Mouse (Mus musculus) naive thymus-derived CD4-positive, alpha-beta T cell, adult 2 months (primary cell): ENCODE data around the gene Ly6g5c.
"Not testable (repeated sequence)": the region's sequence is repeated elsewhere in the genome, so short reads cannot be mapped to it uniquely, and the experiment has no call there.

Source experiments
- DNase-seq: peaks from one replicate; pipeline ENCODE4 v3.0.0-alpha.2; 2011; ENCODE audit warnings: low read depth

The Ly6g5c gene

GRCm38 (mm10) chr17:35111774-35112173 is 3.7 kb downstream of the Ly6g5c start:
- DNase-seq = no peak

- DNase-seq = peak; percentile 73
Observed at GRCm38 (mm10) chr17:35115046-35116019, 7.3 kb downstream of the Ly6g5c start, which contains the start of gene Ly6g5b. Ly6g5b (minus strand) TSS chr17:35115428.

- DNase-seq = no peak
Observed at GRCm38 (mm10) chr17:35120745-35121142, 12.7 kb downstream of the Ly6g5c start.

- peak; percentile 97 for DNase-seq
Observed at GRCm38 (mm10) chr17:35121143-35121799, 13.2 kb downstream of the Ly6g5c start, which contains the start of gene Gpank1. Gpank1 (plus strand) TSS chr17:35121455.

- DNase-seq = peak; percentile 71
Observed at GRCm38 (mm10) chr17:35121871-35122303, 13.8 kb downstream of the Ly6g5c start, which contains the start of gene Csnk2b. Csnk2b (minus strand) TSS chr17:35122053.

- DNase-seq = not testable (repeated sequence)
Observed at GRCm38 (mm10) chr17:35123287-35123686, 15.2 kb downstream of the Ly6g5c start.

GRCm38 (mm10) chr17:35124261-35124896 is 16.3 kb downstream of the Ly6g5c start:
- not testable (repeated sequence) for DNase-seq

GRCm38 (mm10) chr17:35125081-35125480 is 17.0 kb downstream of the Ly6g5c start:
- DNase-seq = no peak

GRCm38 (mm10) chr17:35125578-35125977 is 17.5 kb downstream of the Ly6g5c start:
- DNase-seq = no peak

- peak; percentile 82 for DNase-seq
Observed at GRCm38 (mm10) chr17:35126206-35126611, 18.1 kb downstream of the Ly6g5c start, which contains the start of gene D17H6S53E. D17H6S53E (plus strand) TSS chr17:35126373.

GRCm38 (mm10) chr17:35127017-35127416 is 18.9 kb downstream of the Ly6g5c start:
- no peak for DNase-seq

GRCm38 (mm10) chr17:35128996-35129395 is 20.9 kb downstream of the Ly6g5c start:
- no peak for DNase-seq

GRCm38 (mm10) chr17:35131038-35131437 is 23.0 kb downstream of the Ly6g5c start:
- DNase-seq = no peak

- no peak for DNase-seq
Observed at GRCm38 (mm10) chr17:35131500-35132173, 23.6 kb downstream of the Ly6g5c start, which contains the start of gene Apom. Apom (minus strand) TSS chr17:35132050.

- no peak for DNase-seq
Observed at GRCm38 (mm10) chr17:35132174-35132560, 24.1 kb downstream of the Ly6g5c start.

GRCm38 (mm10) chr17:35133517-35133916 is 25.4 kb downstream of the Ly6g5c start:
- DNase-seq = no peak

GRCm38 (mm10) chr17:35134801-35135590 is 26.9 kb downstream of the Ly6g5c start, which contains the start of gene Bag6:
Bag6 (plus strand) TSS chr17:35135178.
- DNase-seq = peak; percentile 98

- no peak for DNase-seq
Observed at GRCm38 (mm10) chr17:35135591-35136320, 27.7 kb downstream of the Ly6g5c start.

- DNase-seq = no peak
Observed at GRCm38 (mm10) chr17:35139269-35139668, 31.2 kb downstream of the Ly6g5c start.

GRCm38 (mm10) chr17:35140490-35140996 is 32.5 kb downstream of the Ly6g5c start:
- DNase-seq = no peak
